Mouse (Mus musculus): ENCODE measurements around the gene Apoc2. TPM values are rescaled to one million over a fixed set of nuclear protein-coding genes. Genes with fewer than 3 reads are reported as not detected.

The Apoc2 gene
- polyA plus RNA-seq, 1 experiment from 2014 or later: 4.0 TPM

- WGBS: 90% methylated on average over 2 of the region's 2 CpGs
These were observed 43.1 kb downstream of the Apoc2 start for GRCm38 (mm10) chr7:19634591-19634990.

GRCm38 (mm10) chr7:19633855-19634254 lies 43.9 kb downstream of the Apoc2 start:
- WGBS: 85% methylated on average over 15 of the region's 15 CpGs
- Histone ChIP-seq H3K4me1 (peaks cover 7% of the 10 kb centered on the region; the same call in 1 of the 2 replicates), H3K27ac (no peak overlapping the region), H3K27me3 (no peaks in the 10 kb centered on the region), H3K4me2 (no peak overlapping the region), H3K4me3 (no peak overlapping the region), H3K9ac (no peak overlapping the region), H3K9me3 (no peaks in the 10 kb centered on the region), H3K36me3 (peaks cover 68% of the 10 kb centered on the region)
- ATAC-seq (ENCODE audit: borderline replicate concordance, extremely low read depth, low FRiP score, low TSS enrichment): no peak

More at GRCm38 (mm10) chr7:19634591-19634990, 43.1 kb downstream of the Apoc2 start:
- Histone ChIP-seq H3K27ac (no peak overlapping the region), H3K4me3 (no peak overlapping the region), H3K27me3 (no peaks in the 10 kb centered on the region), H3K36me3 (peaks cover 72% of the 10 kb centered on the region), H3K4me2 (no peak overlapping the region), H3K9me3 (no peaks in the 10 kb centered on the region), H3K9ac (no peak overlapping the region), H3K4me1 (peaks cover 5% of the 10 kb centered on the region; the same call in 1 of the 2 replicates)
- no peak for ATAC-seq (ENCODE audit: borderline replicate concordance, extremely low read depth, low FRiP score, low TSS enrichment)

- 80% methylated on average over 17 of the region's 17 CpGs for WGBS
- no peaks in the 10 kb centered on the region for H3K27me3 ChIP-seq
These were observed 44.5 kb downstream of the Apoc2 start for GRCm38 (mm10) chr7:19633197-19633596.

GRCm38 (mm10) chr7:19632720-19633119 lies 45.0 kb downstream of the Apoc2 start:
- H3K36me3 ChIP-seq: peaks cover 56% of the 10 kb centered on the region
- ATAC-seq (ENCODE audit: borderline replicate concordance, extremely low read depth, low FRiP score, low TSS enrichment): no peak
- no peak overlapping the region for H3K9ac ChIP-seq
- no peak overlapping the region for H3K4me2 ChIP-seq
- H3K4me1 ChIP-seq: peaks cover 10% of the 10 kb centered on the region; the same call in 1 of the 2 replicates
- no peaks in the 10 kb centered on the region for H3K27me3 ChIP-seq
- no peaks in the 10 kb centered on the region for H3K9me3 ChIP-seq
- no peak overlapping the region for H3K27ac ChIP-seq
- no peak overlapping the region for H3K4me3 ChIP-seq

More at GRCm38 (mm10) chr7:19633197-19633596, 44.5 kb downstream of the Apoc2 start:
- ATAC-seq (ENCODE audit: borderline replicate concordance, extremely low read depth, low FRiP score, low TSS enrichment): no peak
- H3K4me3 ChIP-seq: no peak overlapping the region
- H3K27ac ChIP-seq: no peak overlapping the region
- peaks cover 61% of the 10 kb centered on the region for H3K36me3 ChIP-seq
- H3K9ac ChIP-seq: no peak overlapping the region
- H3K4me1 ChIP-seq: peaks cover 7% of the 10 kb centered on the region; the same call in 1 of the 2 replicates
- no peak overlapping the region for H3K4me2 ChIP-seq
- H3K9me3 ChIP-seq: no peaks in the 10 kb centered on the region

DNA sequence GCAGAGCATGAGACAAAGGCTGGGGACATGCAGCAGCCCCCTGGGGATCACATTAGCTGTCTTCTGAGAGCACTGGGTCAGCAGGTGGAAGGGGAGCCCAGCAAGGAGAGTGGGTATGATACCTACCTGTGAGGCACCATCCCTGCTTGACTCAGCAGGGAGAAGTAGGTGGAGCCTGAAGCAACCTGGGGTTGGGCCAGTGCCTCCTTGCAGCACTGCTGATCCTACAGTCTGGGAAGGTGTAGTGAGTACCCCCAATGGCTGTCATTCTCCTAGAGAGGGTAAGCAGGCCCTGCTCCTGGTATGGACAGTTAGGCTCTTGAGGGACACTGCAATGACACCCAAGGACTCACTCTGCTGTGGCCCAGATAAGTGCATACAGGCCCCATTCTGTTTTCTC lies 45.5 kb downstream of the Apoc2 start:
- H3K27ac ChIP-seq: no peak overlapping the region
- no peak overlapping the region for H3K9ac ChIP-seq
- no peaks in the 10 kb centered on the region for H3K9me3 ChIP-seq
- no peaks in the 10 kb centered on the region for H3K27me3 ChIP-seq
- ATAC-seq (ENCODE audit: borderline replicate concordance, extremely low read depth, low FRiP score, low TSS enrichment): no peak
- H3K36me3 ChIP-seq: peaks cover 52% of the 10 kb centered on the region
- peaks cover 12% of the 10 kb centered on the region; the same call in 1 of the 2 replicates for H3K4me1 ChIP-seq
- no peak overlapping the region for H3K4me2 ChIP-seq
- no peak overlapping the region for H3K4me3 ChIP-seq

- no peaks in the 10 kb centered on the region for H3K27me3 ChIP-seq
- peak within 1 kb of the TSS; percentile 96 for H3K4me2 ChIP-seq
- WGBS: 1% methylated on average over 39 of the region's 41 CpGs
- H3K27ac ChIP-seq: peak within 1 kb of the TSS; percentile 91
- peaks cover 12% of the 10 kb centered on the region; the same call in 1 of the 2 replicates for H3K4me1 ChIP-seq
- ATAC-seq (ENCODE audit: borderline replicate concordance, extremely low read depth, low FRiP score, low TSS enrichment): peak; percentile 66; the same call in 1 of the 2 replicates
- peak within 1 kb of the TSS; percentile 41 for H3K9ac ChIP-seq
- H3K9me3 ChIP-seq: no peaks in the 10 kb centered on the region
- peak within 1 kb of the TSS; percentile 77 for H3K4me3 ChIP-seq
- H3K36me3 ChIP-seq: peaks cover 24% of the 10 kb centered on the region
These were observed 48.4 kb downstream of the Apoc2 start, which contains the start of gene Relb for GRCm38 (mm10) chr7:19629361-19629734. Gene Relb (minus strand): TSS chr7:19629438.

DNA sequence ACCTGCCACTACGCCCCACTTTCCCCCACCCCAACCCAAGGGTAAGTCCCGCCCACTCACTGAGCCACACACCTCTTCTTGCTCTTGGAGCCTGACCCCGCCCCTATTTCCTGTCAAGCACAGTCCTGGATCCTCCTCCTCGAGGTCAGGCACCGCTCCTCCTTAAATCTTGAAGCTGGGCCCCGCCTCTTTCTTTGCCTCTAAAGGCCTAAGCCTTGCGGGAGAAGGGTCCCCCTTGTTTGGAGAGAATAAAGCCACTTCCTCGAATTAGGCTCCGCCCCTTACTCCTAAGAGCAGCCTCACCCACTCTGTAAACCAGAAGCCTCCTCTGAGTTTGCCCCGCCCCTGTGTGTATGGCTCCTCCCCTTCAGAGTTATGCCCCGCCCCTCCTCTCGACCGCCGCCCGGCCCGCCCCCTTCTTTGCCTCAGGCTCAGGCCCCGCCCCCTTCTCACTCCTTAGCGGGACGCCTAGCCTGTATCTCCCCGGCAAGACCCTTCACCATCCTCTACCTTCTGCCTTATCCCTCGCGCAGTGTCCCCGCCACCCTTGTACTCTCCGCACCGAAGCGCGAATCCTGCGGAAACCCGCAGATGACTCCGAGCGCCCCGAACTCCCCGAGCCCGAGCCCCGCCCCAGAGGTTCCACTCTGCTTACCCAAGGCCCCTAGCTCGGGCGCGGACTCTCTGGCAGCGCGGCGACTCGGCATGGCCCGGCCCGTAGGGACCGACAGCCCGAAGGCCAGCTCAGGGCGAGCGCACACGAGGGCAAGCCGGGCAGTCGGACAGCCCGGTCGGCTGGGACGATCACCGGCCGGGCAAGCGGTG lies 49.0 kb downstream of the Apoc2 start:
- ATAC-seq (ENCODE audit: borderline replicate concordance, extremely low read depth, low FRiP score, low TSS enrichment): peak; percentile 91

GRCm38 (mm10) chr7:19628192-19628535 lies 49.6 kb downstream of the Apoc2 start:
- H3K4me1 ChIP-seq: peaks cover 12% of the 10 kb centered on the region; the same call in 1 of the 2 replicates
- no peak for ATAC-seq (ENCODE audit: borderline replicate concordance, extremely low read depth, low FRiP score, low TSS enrichment)
- H3K9ac ChIP-seq: no peak overlapping the region

More for the DNA sequence above, 49.0 kb downstream of the Apoc2 start:
- H3K4me3 ChIP-seq: peak overlapping the region; percentile 77
- H3K9ac ChIP-seq: peak overlapping the region; percentile 41
- H3K27ac ChIP-seq: peak overlapping the region; percentile 91
- H3K27me3 ChIP-seq: no peaks in the 10 kb centered on the region
- H3K4me2 ChIP-seq: peak overlapping the region; percentile 96
- no peaks in the 10 kb centered on the region for H3K9me3 ChIP-seq
- H3K4me1 ChIP-seq: peaks cover 12% of the 10 kb centered on the region; the same call in 1 of the 2 replicates
- H3K36me3 ChIP-seq: peaks cover 18% of the 10 kb centered on the region
- under 1% methylated on average over 56 of the region's 57 CpGs for WGBS

GRCm38 (mm10) chr7:19627721-19628120 lies 50.0 kb downstream of the Apoc2 start:
- no peak overlapping the region for H3K9ac ChIP-seq
- H3K9me3 ChIP-seq: no peaks in the 10 kb centered on the region
- WGBS: 60% methylated on average over 3 of the region's 3 CpGs
- peak overlapping the region; percentile 91; the same call in 1 of the 2 replicates for H3K27ac ChIP-seq
- H3K4me2 ChIP-seq: peak overlapping the region; percentile 96
- H3K4me3 ChIP-seq: peak overlapping the region; percentile 77
- peaks cover 8% of the 10 kb centered on the region for H3K36me3 ChIP-seq
- ATAC-seq (ENCODE audit: borderline replicate concordance, extremely low read depth, low FRiP score, low TSS enrichment): no peak
- H3K27me3 ChIP-seq: no peaks in the 10 kb centered on the region
- H3K4me1 ChIP-seq: peaks cover 12% of the 10 kb centered on the region; the same call in 1 of the 2 replicates

More at GRCm38 (mm10) chr7:19628192-19628535, 49.6 kb downstream of the Apoc2 start:
- H3K4me2 ChIP-seq: peak overlapping the region; percentile 96
- no peaks in the 10 kb centered on the region for H3K27me3 ChIP-seq
- peak overlapping the region; percentile 91 for H3K27ac ChIP-seq
- peak overlapping the region; percentile 77 for H3K4me3 ChIP-seq
- H3K36me3 ChIP-seq: peaks cover 12% of the 10 kb centered on the region
- 12% methylated on average over 17 of the region's 17 CpGs for WGBS
- no peaks in the 10 kb centered on the region for H3K9me3 ChIP-seq

- ATAC-seq (ENCODE audit: borderline replicate concordance, extremely low read depth, low FRiP score, low TSS enrichment): no peak
- Histone ChIP-seq H3K4me1 (peaks cover 10% of the 10 kb centered on the region; the same call in 1 of the 2 replicates), H3K4me2 (no peak overlapping the region), H3K36me3 (no peaks in the 10 kb centered on the region), H3K4me3 (no peak overlapping the region), H3K9ac (no peak overlapping the region), H3K27ac (no peak overlapping the region), H3K27me3 (0 out of 2 replicates have a peak, but pooled peaks cover 4% of the 10 kb centered on the region), H3K9me3 (no peaks in the 10 kb centered on the region)
- 56% methylated on average over 2 of the region's 2 CpGs for whole genome bisulfite sequencing
These were observed 54.3 kb downstream of the Apoc2 start for GRCm38 (mm10) chr7:19623433-19623832.

GRCm38 (mm10) chr7:19622241-19622640 lies 55.5 kb downstream of the Apoc2 start:
- 32% methylated on average over 6 of the region's 6 CpGs for WGBS

More at GRCm38 (mm10) chr7:19622241-19622640, 55.5 kb downstream of the Apoc2 start:
- no peak for ATAC-seq (ENCODE audit: borderline replicate concordance, extremely low read depth, low FRiP score, low TSS enrichment)
- Histone ChIP-seq H3K9ac (no peak overlapping the region), H3K4me2 (no peak overlapping the region), H3K4me1 (peaks cover 5% of the 10 kb centered on the region; the same call in 1 of the 2 replicates), H3K27ac (no peak overlapping the region), H3K27me3 (0 out of 2 replicates have a peak, but pooled peaks cover 4% of the 10 kb centered on the region), H3K4me3 (no peak overlapping the region), H3K36me3 (no peaks in the 10 kb centered on the region), H3K9me3 (no peaks in the 10 kb centered on the region)

All from lung, embryonic 15.5 days (tissue).